Mouse (Mus musculus): ENCODE data around the gene Hecw2.
A peak's percentile ranks its signal among the peaks of the same experiment; 100 is the strongest.

The Hecw2 gene

DNA sequence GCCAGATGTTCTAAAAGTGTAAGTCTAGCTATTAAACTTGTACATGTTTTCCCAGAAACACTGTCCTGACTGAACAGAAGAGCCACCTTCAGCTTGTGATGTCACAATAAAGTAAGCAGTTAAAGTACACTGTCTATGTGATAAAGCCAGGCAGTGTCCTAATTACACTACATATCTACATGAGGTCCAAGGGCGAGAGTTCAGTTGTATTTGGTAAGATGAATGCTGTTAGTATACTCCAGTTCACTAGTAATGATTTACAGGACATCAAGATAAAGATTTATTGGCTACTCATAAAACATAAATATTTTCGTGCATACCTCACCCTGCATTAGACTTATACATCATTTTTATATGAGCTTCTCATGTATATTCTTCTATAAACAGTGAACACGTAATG lies 305.2 kb downstream of the Hecw2 start:
- DNase-seq (ENCODE audit: low spot score) = no peak

GRCm38 (mm10) chr1:53882480-53882879 lies 312.5 kb downstream of the Hecw2 start:
- DNase-seq (ENCODE audit: low spot score) = no peak

DNA sequence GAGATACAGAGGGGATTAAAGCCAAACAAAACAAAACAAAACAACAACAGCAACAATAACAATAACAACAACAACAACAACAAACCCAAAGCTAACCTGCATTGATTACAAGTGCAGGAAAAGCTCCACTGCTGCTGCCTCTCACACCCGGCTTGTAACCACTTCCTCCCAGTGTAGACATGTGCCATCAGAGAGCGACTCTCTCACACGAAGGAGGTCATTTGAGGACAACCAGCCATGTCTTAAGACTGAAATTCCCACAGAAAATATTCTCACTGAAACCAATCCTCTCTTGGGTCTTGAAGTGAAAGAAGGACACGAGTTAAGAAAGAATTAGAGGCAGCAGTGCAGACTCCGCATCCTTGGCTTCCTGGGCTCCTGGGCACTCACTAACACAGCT lies 319.0 kb downstream of the Hecw2 start:
- DNase-seq (ENCODE audit: low spot score) = no peak

DNA sequence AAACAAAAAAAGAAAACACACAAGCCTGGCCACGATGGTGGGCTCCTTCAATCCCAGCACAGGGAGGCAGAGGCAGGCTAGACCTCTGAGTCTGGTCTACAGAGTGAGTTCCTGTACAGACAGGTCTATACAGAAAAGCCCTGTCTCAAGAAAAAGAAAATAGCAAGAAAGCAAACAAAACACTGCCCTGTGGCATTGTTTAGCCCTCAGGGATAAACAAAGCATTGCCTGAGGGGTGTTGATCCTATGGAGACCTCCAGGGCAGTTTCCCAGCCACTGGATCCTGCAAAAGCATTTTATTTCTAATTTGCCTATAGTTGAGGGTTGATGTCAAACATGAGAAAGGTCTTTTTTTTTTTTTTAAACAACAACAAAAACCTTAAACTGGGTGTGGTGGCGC lies 327.7 kb downstream of the Hecw2 start:
- DNase-seq (ENCODE audit: low spot score) = no peak

GRCm38 (mm10) chr1:53866374-53866902 lies 328.5 kb downstream of the Hecw2 start:
- peak; percentile 9 for DNase-seq (ENCODE audit: low spot score)

DNA sequence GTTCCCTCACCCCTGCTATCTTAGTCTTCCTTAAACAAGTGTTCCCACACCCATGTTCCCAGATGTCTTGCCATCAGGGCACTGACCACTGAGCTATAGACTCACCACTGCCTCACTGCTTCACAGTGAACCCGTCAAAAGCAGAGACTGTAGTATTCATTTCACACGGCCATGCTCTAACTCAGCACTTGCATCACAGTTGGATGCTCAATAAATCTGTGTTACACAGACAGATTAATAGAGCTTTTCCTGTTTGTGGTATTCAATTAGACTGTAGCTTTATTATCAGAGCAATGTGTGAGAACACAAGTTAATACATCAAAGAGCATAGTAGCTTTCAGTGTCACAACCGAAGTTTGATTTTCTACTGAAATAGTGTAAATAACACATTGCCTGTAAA lies 330.9 kb downstream of the Hecw2 start:
- no peak for DNase-seq (ENCODE audit: low spot score)

- no peak for DNase-seq (ENCODE audit: low spot score)
Measured at GRCm38 (mm10) chr1:53860611-53861010, 334.4 kb downstream of the Hecw2 start.

- DNase-seq (ENCODE audit: low spot score) = no peak
Measured at GRCm38 (mm10) chr1:53859175-53859574, 335.8 kb downstream of the Hecw2 start.

DNA sequence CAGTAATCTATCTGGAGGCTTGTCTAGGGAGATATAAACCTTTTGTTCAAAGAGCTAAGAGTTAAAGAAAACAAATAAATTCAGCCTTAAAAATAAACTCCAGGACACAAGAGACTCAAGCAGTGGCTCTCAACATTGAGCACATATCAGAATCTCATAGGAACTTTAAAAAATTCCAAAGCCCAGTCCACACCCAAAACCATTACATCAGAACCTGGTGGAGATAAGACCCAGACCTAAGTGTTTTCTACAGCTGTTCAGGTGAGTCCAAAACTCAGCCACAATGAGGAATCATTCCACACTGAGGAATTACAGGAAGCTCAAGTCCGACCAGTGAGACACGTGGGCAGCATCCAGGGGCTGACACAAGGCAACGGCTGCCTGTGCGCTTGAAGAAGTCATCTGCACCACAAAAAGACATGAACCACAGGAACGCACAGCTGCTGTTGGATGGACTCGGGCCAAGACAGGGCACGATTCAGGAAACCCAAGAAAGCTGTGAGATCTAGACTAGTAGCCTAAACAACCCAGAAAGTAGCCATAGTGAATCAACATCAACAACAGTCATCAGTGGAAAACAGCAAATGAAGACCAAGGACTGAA lies 338.4 kb downstream of the Hecw2 start:
- DNase-seq (ENCODE audit: low spot score) = no peak

DNA sequence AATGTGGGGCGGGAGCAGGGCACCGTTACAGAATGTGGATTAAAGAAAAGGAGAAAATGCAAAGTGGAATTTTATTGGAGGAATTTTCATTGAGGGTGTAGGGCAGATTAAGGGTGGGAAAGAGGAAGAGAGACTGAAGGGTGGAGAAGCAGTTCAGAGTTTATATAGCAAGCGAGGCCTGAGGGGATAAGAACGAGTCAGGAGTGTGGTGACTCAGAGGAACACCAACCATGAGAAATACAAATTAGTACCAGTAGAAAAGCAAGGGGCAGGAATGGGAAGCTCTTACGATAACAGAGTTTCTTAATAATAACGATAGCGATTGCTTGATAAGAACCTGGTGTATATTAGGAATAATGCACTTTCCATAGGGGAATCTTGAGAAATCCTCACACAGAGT lies 339.2 kb downstream of the Hecw2 start:
- DNase-seq (ENCODE audit: low spot score) = no peak

- DNase-seq (ENCODE audit: low spot score) = no peak
Measured at GRCm38 (mm10) chr1:53852086-53852610, 342.8 kb downstream of the Hecw2 start.

DNA sequence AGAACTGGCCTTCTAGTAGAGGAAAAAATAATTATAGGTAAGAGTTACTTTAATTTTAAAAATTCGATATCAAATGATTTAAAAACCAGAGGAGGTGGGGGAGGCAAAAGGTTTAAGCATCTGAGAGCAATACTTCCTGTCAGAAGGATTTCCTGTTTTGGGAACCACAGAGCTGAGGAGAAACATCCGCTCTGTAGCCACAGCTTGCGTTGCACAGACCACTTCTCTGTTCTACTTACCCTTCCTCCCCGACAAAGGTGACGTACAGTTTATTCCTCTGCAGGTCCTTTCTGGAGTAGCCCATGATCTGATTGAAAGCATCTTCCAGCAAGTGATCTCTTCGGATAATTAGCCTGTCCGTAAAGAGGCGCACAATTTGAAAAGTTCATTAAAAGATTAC lies 343.6 kb downstream of the Hecw2 start:
- peak; percentile 12 for DNase-seq (ENCODE audit: low spot score)

GRCm38 (mm10) chr1:53850891-53851290 lies 344.1 kb downstream of the Hecw2 start:
- no peak for DNase-seq (ENCODE audit: low spot score)

GRCm38 (mm10) chr1:53846665-53847237 lies 348.2 kb downstream of the Hecw2 start:
- no peak for DNase-seq (ENCODE audit: low spot score)

GRCm38 (mm10) chr1:53845854-53846253 lies 349.1 kb downstream of the Hecw2 start:
- DNase-seq (ENCODE audit: low spot score) = no peak

DNA sequence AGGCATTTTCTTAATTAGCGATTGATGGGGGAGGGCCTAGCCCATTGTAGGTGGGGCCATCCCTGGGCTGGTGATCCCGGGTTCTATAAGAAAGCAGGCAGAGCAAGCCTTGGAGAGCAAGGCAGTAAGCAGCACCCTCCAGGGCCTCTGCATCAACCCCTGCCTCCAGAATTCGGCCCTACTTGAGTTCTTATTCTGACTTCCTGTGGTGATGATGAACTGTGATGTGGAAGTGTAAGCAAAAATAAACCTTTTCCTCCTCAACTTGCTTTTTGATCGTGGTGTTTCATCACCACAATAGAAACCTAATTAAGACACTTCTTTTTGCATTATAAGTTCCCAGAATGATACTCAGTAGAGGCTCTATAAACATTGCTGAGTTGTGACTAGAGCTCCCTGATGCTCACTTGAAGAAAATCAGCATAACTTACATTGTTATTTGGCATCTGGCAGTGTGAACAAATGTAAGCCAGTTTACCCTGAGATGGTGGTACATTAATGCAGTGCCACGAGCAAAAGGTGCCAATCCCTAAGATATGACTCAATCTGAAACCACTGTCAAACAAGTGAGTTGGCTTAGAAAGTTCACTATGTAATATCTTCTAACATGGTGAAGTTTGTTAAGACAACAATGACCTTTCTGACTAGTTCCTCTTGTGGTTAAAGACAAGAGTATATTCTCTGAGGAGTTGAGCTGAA lies 349.9 kb downstream of the Hecw2 start:
- DNase-seq (ENCODE audit: low spot score) = no peak

GRCm38 (mm10) chr1:53844122-53844913 lies 350.6 kb downstream of the Hecw2 start:
- no peak for DNase-seq (ENCODE audit: low spot score)

GRCm38 (mm10) chr1:53843051-53843450 lies 351.9 kb downstream of the Hecw2 start:
- DNase-seq (ENCODE audit: low spot score) = no peak

DNA sequence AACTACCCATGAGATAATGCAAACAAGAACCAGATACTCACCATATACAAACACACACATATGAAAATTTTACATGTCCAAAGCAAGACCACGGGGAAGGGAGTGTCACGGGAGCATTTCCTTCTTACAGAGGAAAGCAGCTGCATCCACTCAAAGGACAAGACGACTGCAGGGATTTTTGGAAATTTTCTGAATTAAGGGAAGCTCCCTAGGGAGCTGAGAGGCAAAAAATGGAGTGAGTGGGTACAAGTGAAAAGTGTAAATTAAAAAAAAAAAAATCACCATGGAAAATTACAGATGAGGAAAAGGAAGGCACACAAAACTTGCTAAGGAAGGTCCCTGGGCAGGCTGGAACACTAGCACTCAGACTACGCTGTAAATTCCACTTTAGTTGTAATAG lies 353.9 kb downstream of the Hecw2 start:
- no peak for DNase-seq (ENCODE audit: low spot score)

DNA sequence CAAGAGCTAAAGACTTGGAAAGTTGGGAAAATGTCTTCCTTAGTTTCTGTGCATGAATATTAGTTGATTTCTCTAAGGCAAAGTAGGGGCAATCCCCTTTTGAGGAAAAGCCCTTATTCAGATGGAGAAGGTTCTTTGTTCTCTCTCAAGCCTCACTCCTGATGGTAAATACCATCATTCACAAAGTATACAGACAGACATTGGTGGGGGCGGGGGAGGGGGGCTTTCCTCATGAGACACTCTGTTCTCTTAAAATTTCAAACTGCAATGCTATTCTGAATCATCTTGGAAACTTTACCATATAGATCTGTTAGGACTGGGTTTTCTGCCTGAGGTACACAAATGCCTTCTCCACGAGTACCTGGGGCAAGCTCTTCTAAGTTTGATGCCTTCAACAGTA lies 355.6 kb downstream of the Hecw2 start:
- DNase-seq (ENCODE audit: low spot score) = no peak

DNA sequence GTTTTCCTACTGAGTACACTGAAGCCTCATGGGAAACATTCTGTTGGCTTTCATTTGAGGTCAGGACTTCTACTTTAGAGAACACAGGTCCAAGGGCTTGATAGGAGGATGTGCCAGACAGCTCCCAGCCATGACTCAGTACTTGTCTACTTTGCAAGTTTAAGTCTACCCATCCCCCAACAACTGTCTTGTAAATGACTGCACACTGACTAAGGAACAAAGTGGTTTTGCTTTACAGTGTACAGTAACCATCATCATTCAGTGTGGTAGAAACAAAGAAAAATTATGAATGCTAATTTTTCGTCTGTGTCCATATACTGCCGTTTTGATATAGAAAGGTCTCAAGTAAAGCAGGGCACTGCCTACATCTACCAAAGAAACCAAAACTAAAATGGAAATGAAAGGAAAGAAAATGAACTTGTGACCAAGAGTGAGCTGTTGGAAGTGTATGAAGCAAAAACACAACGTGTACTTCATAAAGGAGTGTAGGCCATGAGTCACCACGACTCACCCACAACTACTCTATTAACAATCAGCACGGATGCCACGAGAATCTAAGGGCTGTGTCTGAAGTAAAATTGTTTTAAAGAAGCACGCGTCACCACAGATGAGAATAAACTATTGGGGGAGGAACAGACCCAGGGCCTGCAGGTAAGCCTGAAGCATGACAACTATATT lies 356.6 kb downstream of the Hecw2 start:
- no peak for DNase-seq (ENCODE audit: low spot score)

- no peak for DNase-seq (ENCODE audit: low spot score)
Measured at GRCm38 (mm10) chr1:53830286-53830685, 364.7 kb downstream of the Hecw2 start.
